Mouse (Mus musculus) A20 (cell line): ENCODE results near the gene Prrc2b.

Source experiments
- DNase-seq: peaks from one replicate; pipeline ENCODE4 v3.0.0-alpha.2; 2011; ENCODE audit warnings: low read depth, low spot score

Gene Prrc2b

DNA sequence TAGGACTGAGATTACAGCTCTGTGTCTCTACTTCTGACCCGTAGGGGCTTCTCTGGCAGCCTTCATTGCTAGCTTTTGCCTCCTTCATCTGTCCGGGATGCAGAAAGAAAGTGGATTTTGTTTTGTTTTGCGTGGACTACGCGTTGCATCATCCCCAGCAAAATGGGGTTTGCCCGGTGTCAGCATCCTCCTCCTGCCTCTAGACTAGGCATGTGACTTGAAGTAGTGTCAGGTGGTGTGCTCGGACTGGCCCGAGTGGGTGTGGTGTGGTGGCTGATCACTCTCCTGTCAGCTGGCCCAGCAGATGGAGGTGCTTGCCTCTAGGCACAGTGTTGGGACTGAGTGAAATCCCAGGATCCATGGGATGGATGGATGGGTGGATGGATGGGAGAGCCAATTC, 11.2 kb downstream of the Prrc2b start:
- DNase-seq: no peak

- DNase-seq: no peak
These were observed 11.8 kb downstream of the Prrc2b start for GRCm38 (mm10) chr2:32162646-32163045.

DNA sequence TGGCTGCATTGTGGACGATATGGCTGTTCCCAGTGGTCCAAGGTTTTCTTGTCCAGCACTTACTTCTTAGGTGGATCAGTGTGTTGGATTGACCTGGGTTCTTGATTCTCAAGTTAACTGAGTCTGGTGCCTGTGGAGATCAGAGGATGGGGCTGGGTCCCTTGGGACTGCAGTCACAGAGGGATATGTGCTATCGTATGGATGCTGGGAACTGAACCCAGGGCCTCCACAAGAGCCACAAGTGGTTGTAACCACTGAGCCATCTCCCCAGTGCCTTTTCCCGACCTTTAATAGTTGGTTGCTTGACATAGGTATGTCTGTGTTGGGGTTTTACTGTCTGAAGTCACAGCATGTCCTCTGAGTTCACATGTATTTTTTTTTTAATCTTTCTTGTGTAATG, 12.2 kb downstream of the Prrc2b start:
- no peak for DNase-seq

DNA sequence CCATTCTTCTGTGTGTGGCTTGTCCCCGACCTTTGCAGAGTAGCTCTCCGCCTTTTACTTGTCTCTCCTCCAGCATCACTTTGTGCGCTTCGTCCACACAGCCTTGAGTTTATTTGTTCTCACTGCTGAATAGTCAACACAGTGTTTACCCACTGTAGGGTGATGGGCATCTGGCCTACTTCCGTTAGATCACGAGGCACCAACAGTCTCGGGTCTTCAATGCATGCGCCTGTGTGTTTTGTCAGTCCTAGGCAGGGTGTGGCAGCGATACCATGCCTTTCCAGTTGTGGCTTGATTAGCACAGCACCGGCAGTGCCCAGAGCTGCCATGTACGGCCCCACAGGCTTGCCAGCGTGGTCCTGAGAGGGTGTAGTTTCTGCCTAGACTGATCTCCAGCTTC, 13.6 kb downstream of the Prrc2b start:
- no peak for DNase-seq

- no peak for DNase-seq
These were observed 14.3 kb downstream of the Prrc2b start for GRCm38 (mm10) chr2:32165040-32165800.

DNA sequence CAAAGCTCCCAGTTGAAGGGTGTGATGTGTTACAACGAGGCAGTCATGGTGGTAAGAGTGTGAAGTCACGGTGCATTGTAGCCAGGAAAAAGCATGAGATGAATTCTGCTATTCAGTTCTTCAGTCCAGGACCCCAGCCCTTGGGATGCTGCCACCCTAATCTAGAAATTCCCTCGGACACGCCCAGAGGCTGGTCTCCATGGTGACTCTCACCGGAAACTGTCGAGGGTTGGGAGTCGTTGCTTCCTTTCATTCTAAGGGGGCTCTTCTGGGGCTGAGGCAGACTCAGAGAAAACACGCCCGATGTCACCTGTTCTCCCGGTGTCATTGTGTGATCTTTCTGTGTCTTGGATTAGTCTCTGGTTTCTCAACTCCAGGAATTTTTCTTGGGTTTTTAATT, 15.7 kb downstream of the Prrc2b start:
- DNase-seq: peak; percentile 58

GRCm38 (mm10) chr2:32167034-32167770, 16.3 kb downstream of the Prrc2b start:
- peak; percentile 85 for DNase-seq

GRCm38 (mm10) chr2:32167819-32168218, 16.9 kb downstream of the Prrc2b start:
- peak; percentile 89 for DNase-seq

DNA sequence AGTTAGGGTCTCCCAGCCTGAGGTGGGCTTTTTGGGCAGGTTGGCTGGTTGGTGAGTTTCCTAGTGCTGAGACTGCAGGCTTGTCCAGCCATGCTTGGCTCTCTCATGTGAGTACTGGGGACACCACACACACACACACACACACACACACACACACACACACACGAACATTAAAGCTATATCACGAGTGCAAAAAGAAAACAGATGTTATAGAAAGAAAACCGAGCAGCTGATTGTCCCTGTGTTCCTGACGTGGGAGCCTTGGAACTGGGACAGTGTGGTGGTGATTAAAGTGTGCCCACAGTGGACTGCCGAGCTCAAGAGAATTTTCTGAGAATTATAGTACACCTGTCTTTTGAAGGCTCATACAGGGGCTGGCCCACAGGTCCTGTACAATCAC, 18.4 kb downstream of the Prrc2b start:
- no peak for DNase-seq

GRCm38 (mm10) chr2:32170010-32170409, 19.1 kb downstream of the Prrc2b start:
- no peak for DNase-seq

- DNase-seq: no peak
These were observed 21.0 kb downstream of the Prrc2b start for GRCm38 (mm10) chr2:32171658-32172433.

- DNase-seq: no peak
These were observed 23.4 kb downstream of the Prrc2b start for GRCm38 (mm10) chr2:32174170-32174741.

GRCm38 (mm10) chr2:32175051-32175466, 24.2 kb downstream of the Prrc2b start:
- DNase-seq: no peak

DNA sequence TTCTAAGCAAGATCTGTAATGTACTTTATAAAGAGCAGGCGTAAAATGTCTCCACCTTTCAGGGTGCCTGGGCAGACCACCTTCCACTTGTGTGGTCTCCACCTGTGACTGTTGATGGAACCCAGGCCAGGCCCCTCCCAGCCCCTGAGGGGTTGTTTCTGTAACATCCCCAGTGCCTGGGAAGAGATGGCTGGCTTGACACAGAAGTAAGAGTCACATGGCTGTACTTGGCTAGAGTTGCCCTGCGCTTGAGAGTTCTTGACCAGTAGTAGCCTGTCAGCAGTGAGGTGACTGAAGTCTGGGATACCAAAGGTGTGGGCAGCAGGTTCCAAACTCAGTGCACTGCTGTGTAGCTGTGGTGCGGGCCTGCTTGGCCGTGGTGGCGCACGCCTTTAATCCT, 24.6 kb downstream of the Prrc2b start:
- DNase-seq: no peak

DNA sequence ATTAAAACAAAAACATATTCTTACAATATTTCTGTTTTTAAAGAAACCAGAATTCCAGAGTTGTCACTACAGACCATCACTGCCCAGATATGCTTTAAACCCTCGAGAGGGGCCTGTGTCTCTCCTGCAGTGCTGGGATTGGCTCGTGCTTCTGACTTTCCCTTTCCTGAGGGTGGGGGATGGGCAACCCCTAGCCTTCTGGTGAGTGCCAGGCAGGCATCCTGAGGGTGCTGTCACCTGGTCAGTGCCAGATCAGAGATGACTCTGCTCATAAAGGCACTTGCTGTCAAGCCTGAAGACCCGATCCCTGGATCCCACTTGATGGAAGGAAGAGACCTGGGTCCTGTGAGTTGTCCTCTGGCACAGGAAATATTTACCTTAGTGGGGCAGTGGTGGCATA, 26.0 kb downstream of the Prrc2b start:
- no peak for DNase-seq

GRCm38 (mm10) chr2:32177397-32178060, 26.6 kb downstream of the Prrc2b start:
- no peak for DNase-seq

DNA sequence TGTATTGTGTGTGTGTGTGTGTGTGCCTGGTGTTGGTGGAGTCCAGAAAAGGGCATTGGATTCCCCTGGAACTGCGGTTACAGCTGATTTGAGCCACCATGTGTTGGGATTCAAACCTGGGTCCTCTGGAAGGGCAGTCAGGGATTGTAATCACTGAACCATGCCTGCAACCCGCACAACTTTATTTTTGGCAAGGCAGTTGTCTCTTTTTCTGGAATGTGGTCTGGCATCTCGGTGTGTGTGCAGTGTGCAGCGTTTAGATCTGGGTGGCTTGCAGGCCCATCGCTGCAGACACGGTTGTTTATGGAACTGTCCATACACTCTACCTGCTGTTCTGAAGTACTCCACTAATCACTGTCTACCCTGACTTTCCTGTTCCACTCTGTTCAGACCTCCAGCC, 28.5 kb downstream of the Prrc2b start:
- no peak for DNase-seq

DNA sequence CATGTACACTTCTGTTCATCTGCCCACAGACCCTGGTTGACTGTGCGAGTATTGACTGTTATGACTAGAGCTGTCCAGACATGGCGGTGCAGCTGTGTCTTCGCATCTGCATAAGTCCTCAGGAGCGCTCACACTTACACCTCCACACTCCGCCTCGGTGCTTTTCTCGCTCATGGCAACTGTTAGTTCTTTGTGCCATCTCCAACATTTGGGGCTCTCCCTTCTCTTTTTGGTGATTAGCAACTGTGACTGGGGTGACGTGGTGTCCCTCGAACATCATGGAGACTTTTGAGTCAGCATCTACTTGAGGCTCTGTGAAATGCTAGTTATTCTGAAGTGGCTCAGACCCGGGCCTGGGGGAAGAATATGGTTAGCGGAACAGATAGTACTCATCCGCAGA, 29.2 kb downstream of the Prrc2b start:
- peak; percentile 34 for DNase-seq

- DNase-seq: no peak
These were observed 30.5 kb downstream of the Prrc2b start for GRCm38 (mm10) chr2:32181364-32181763.

GRCm38 (mm10) chr2:32182119-32182518, 31.2 kb downstream of the Prrc2b start:
- no peak for DNase-seq

DNA sequence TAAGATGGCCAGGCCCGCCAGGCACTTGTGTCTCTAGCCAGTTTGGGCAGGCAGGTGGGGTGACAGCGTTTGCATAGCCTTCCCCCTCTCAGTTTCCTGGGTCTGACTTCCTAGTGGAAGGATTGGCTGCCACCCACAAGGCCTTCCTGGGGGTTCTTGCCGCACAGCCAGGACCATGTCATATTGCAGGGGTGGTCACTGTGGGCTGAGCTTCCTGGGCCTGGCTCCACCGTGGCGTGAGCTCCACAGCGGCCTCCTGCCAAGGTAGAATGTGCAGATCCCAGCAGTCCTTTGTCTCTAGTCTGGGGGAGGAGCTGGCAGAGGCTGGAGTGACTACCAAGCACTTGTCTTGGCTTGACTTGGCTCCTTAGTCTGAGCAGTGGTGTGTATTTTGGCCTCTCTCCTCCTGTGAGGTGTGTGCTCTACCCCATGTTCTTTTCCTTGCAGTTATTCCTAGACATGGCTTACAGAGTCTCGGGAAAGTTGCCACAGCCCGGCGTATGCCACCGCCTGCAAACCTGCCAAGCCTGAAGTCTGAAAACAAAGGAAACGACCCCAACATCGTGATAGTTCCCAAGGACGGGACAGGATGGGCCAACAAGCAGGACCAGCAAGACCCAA, 31.9 kb downstream of the Prrc2b start:
- no peak for DNase-seq
